Mouse (Mus musculus) activated CD4-positive, CD25-positive, alpha-beta regulatory T cell (primary cell): ENCODE data around the gene Cyb561d1. TPM values are rescaled to one million over a fixed set of nuclear protein-coding genes. Genes with fewer than 3 reads are reported as not detected.

Source experiments
- polyA plus RNA-seq, 2 experiments: library from polyadenylated mRNA; unstranded; fragments of 100-300 nt; shearing (Covaris generic); gene quantifications; one replicate each; pipeline ENCODE4 v1.2.1; 2017

The Cyb561d1 gene
- polyA plus RNA-seq, result 10 to 100 TPM; 15.8 to 16.9 TPM

GRCm38 (mm10) chr3:108200329-108201323 is at the start of gene Cyb561d1:
Cyb561d1 (minus strand) TSS chr3:108201212.

GRCm38 (mm10) chr3:108226558-108227350 is 25.7 kb upstream of the Cyb561d1 start, which contains the start of gene Sypl2:
Sypl2 (minus strand) TSS chr3:108226648.

GRCm38 (mm10) chr3:108210771-108211139 is 9.7 kb upstream of the Cyb561d1 start, which contains the start of gene Atxn7l2:
Atxn7l2 (minus strand) TSS chr3:108210934.

GRCm38 (mm10) chr3:108186098-108187047 is 14.6 kb downstream of the Cyb561d1 start, which contains the start of gene Amigo1:
Amigo1 (plus strand) TSS chr3:108186335.

GRCm38 (mm10) chr3:108154656-108155055 is 46.4 kb downstream of the Cyb561d1 start, which contains the start of gene Gpr61:
Gpr61 (minus strand) TSS chr3:108154882.

Other genes with a start within 250 kb of the Cyb561d1 start
- not detected for gene Gstm3, start 231.9 kb downstream of the Cyb561d1 start, polyA plus RNA-seq
- not detected for gene Gstm2, start 214.8 kb downstream of the Cyb561d1 start, polyA plus RNA-seq
- gene Gstm1, start 183.2 kb downstream of the Cyb561d1 start, polyA plus RNA-seq, result 1 to 10 TPM; 2.9 to 3.6 TPM
- gene Gstm4, start 156.3 kb downstream of the Cyb561d1 start, polyA plus RNA-seq, result 1 to 10 TPM; 7.1 to 8.8 TPM
- 10 to 100 TPM; 25.3 to 34.2 TPM for gene Ampd2, start 114.6 kb downstream of the Cyb561d1 start, polyA plus RNA-seq
- not detected for gene Gnat2, start 108.4 kb downstream of the Cyb561d1 start, polyA plus RNA-seq
- gene Gnai3, start 55.1 kb downstream of the Cyb561d1 start, polyA plus RNA-seq, result 100 to 1,000 TPM; 166 to 167 TPM
- under 1 TPM in 1 of 2 experiments, not detected in 1; 0.15 TPM for gene Gpr61, start 46.3 kb downstream of the Cyb561d1 start, polyA plus RNA-seq
- 1 to 10 TPM; 1.4 to 2.0 TPM for gene Amigo1, start 14.9 kb downstream of the Cyb561d1 start, polyA plus RNA-seq
- 1 to 10 TPM; 7.7 to 8.3 TPM for gene Atxn7l2, start 9.7 kb upstream of the Cyb561d1 start, polyA plus RNA-seq
- gene Sypl2, start 25.4 kb upstream of the Cyb561d1 start, polyA plus RNA-seq, result not detected
- gene Psma5, start 55.7 kb upstream of the Cyb561d1 start, polyA plus RNA-seq, result 100 to 1,000 TPM; 169 to 196 TPM
- under 1 TPM; 0.23 to 0.43 TPM for gene Sort1, start 82.9 kb upstream of the Cyb561d1 start, polyA plus RNA-seq
- not detected for gene Mybphl, start 163.7 kb upstream of the Cyb561d1 start, polyA plus RNA-seq
- gene Psrc1, start 182.6 kb upstream of the Cyb561d1 start, polyA plus RNA-seq, result 1 to 10 TPM; 4.3 to 5.7 TPM
- 1 to 10 TPM in 1 of 2 experiments, under 1 TPM in 1; 0.69 to 1.0 TPM for gene Celsr2, start 214.3 kb upstream of the Cyb561d1 start, polyA plus RNA-seq
- gene Sars, start 244.0 kb upstream of the Cyb561d1 start, polyA plus RNA-seq, result 100 to 1,000 TPM; 157 TPM